Mouse (Mus musculus) olfactory bulb, adult 2 months (tissue): Measurements from ENCODE around the gene Adcy5.

Source experiments
- CTCF ChIP-seq: fragments of 200-500 bp; IDR thresholded peaks from 2 replicates; pipeline ENCODE4 v1.5.1; 2012; ENCODE audit warnings: low read depth, mild to moderate bottlenecking, low read length, moderate library complexity; ENCODE audit not compliant: insufficient read depth
- POLR2A ChIP-seq: fragments of 200-500 bp; IDR thresholded peaks from 2 replicates; pipeline ENCODE4 v1.6.1; 2012; ENCODE audit warnings: mild to moderate bottlenecking, low read depth, low read length, moderate library complexity; ENCODE audit not compliant: insufficient read depth

DNA sequence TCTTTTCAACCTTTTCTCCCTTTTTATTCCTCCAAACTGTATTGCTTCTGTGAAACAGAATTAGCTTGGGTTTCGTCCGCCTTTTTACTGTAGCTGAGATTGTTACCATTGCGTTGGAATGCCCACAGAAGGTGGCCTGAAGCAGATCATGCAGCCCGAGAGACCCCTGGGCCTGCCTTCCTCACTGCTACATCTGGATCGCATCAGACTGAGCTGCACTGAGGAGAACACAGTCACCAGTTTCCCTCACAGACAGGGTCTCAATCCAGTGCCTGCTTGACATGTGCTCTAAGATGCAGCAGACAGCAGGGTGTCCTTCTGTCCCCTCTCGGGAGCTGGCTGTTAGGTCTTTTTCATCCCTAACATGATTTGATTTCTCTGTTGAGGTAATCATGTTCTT is 46.7 kb upstream of the Adcy5 start:
- TF ChIP-seq POLR2A = no peak
- no peak for TF ChIP-seq CTCF
